Mouse (Mus musculus): ENCODE measurements around the gene Kcnh2. TPM values are rescaled to one million over a fixed set of nuclear protein-coding genes. Genes with fewer than 3 reads are reported as not detected.

The Kcnh2 gene
- polyA plus RNA-seq, 1 experiment from 2014 or later = 5.0 TPM

DNA sequence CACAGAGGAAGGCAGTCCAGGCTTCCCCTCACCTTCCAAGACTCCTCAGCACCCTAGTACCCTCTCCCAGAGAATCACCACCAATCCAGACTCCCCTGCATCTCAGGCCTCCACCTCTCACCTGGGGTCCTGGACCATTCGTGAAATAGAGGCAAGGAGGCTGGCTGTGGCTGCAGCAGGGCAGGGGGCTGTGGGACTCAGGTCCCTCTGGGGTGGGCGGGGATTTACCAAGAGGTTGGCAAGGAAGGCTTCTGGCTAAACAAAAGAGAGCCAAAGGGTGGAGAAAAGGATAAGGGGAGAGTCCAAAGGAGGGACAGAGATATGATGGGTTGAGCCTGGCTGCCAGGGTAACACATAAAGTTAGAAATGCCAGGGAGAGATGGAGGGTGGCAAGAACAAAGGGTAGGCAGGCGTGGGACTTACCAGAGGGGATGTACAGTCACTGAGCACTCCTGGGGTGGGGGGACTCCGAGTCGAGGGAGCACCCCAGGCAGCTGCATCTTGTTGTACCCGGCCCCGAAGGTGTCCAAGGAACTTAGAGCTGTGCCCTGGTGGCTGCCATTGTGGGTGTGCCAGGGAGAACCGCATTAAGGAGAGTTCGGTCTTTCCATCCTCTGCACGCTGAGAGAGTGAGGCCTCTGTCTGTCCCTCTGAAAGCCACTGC lies 34.6 kb upstream of the Kcnh2 start:
- Histone ChIP-seq H3K9me3 (ENCODE audit: low read length) (no peaks in the 10 kb centered on the region), H3K36me3 (ENCODE audit: insufficient read depth, low read length) (no peaks in the 10 kb centered on the region), H3K4me1 (ENCODE audit: insufficient read depth, low read depth, low read length) (peaks cover 21% of the 10 kb centered on the region), H3K27ac (ENCODE audit: low read length) (no peak overlapping the region), H3K27me3 (replicated peaks; ENCODE audit: insufficient read depth, low read length) (peaks cover 7% of the 10 kb centered on the region; the same call in 1 of the 2 replicates), H3K4me2 (replicated peaks; ENCODE audit: low read depth, low read length) (no peak overlapping the region), H3K4me3 (ENCODE audit: low read depth, low read length) (no peak overlapping the region), H3K9ac (replicated peaks; ENCODE audit: low read depth) (no peak overlapping the region)
- no peak for DNase-seq (ENCODE audit: low spot score)
- no peak for ATAC-seq
- WGBS = 82% methylated on average over 10 of the region's 10 CpGs
- TF ChIP-seq EP300 (IDR thresholded peaks at IDR 0.05) = no peak

DNA sequence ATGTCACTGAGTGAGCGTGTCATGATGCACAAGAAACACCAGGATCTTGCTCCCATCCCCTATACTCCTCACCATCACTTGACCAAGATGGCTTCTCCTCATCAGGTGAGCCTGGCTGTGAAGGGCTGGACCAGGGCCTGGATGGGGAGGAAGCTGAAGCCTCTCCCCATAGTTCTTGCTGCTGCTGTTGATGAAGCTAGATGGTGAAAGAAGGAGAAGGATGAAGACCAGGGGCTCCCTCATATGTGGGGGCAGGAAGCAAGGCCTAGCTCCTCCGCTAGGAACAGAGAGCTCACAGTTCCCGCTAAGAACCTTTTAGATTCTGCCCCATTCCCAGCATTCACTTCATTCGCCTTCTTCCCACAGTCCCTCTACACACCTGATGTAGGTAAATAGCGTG lies 34.0 kb upstream of the Kcnh2 start:
- TF ChIP-seq EP300 (IDR thresholded peaks at IDR 0.05) = no peak
- no peak for TF ChIP-seq CTCF (IDR thresholded peaks at IDR 0.05)
- Histone ChIP-seq H3K9me3 (ENCODE audit: low read length) (no peaks in the 10 kb centered on the region), H3K4me2 (replicated peaks; ENCODE audit: low read depth, low read length) (no peak overlapping the region), H3K27me3 (replicated peaks; ENCODE audit: insufficient read depth, low read length) (peaks cover 7% of the 10 kb centered on the region; the same call in 1 of the 2 replicates), H3K9ac (replicated peaks; ENCODE audit: low read depth) (no peak overlapping the region), H3K4me3 (ENCODE audit: low read depth, low read length) (no peak overlapping the region), H3K27ac (ENCODE audit: low read length) (no peak overlapping the region), H3K36me3 (ENCODE audit: insufficient read depth, low read length) (no peaks in the 10 kb centered on the region), H3K4me1 (ENCODE audit: insufficient read depth, low read depth, low read length) (peaks cover 25% of the 10 kb centered on the region)
- DNase-seq (ENCODE audit: low spot score) (no peak), ATAC-seq (no peak)
- 99% methylated on average over 5 of the region's 5 CpGs for WGBS

DNA sequence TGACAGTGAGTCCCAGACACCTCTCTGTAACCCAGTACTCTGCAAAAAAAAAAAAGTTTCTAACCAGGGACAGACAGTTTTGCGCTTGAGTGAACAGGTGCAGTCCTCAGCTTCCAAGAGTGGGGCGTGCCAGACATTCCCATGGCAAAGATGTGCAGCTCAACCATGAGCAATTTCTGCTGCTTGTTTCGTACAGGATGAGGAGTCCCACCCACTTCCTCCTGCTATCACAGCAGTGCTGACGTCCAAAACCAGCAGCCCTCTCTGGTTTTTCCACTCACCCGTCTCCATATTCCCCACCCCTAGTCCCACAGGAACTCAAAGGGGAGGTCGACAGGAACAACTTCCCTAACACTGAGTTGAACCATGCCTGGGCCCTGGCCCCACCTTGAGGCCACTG lies 33.0 kb upstream of the Kcnh2 start:
- Histone ChIP-seq H3K27ac (ENCODE audit: low read length) (peak overlapping the region; percentile 38; the same call in 1 of the 2 replicates), H3K9ac (replicated peaks; ENCODE audit: low read depth) (no peak overlapping the region), H3K9me3 (ENCODE audit: low read length) (no peaks in the 10 kb centered on the region), H3K27me3 (replicated peaks; ENCODE audit: insufficient read depth, low read length) (peaks cover 7% of the 10 kb centered on the region; the same call in 1 of the 2 replicates), H3K4me3 (ENCODE audit: low read depth, low read length) (no peak overlapping the region), H3K4me2 (replicated peaks; ENCODE audit: low read depth, low read length) (no peak overlapping the region), H3K4me1 (ENCODE audit: insufficient read depth, low read depth, low read length) (peaks cover 25% of the 10 kb centered on the region), H3K36me3 (ENCODE audit: insufficient read depth, low read length) (no peaks in the 10 kb centered on the region)
- peak; percentile 74 for TF ChIP-seq EP300 (IDR thresholded peaks at IDR 0.05)
- peak; percentile 39 for TF ChIP-seq CTCF (IDR thresholded peaks at IDR 0.05)
- ATAC-seq (peak; percentile 9; the same call in 1 of the 2 replicates), DNase-seq (ENCODE audit: low spot score) (peak; percentile 66)
- WGBS = 28% methylated on average over 6 of the region's 6 CpGs

DNA sequence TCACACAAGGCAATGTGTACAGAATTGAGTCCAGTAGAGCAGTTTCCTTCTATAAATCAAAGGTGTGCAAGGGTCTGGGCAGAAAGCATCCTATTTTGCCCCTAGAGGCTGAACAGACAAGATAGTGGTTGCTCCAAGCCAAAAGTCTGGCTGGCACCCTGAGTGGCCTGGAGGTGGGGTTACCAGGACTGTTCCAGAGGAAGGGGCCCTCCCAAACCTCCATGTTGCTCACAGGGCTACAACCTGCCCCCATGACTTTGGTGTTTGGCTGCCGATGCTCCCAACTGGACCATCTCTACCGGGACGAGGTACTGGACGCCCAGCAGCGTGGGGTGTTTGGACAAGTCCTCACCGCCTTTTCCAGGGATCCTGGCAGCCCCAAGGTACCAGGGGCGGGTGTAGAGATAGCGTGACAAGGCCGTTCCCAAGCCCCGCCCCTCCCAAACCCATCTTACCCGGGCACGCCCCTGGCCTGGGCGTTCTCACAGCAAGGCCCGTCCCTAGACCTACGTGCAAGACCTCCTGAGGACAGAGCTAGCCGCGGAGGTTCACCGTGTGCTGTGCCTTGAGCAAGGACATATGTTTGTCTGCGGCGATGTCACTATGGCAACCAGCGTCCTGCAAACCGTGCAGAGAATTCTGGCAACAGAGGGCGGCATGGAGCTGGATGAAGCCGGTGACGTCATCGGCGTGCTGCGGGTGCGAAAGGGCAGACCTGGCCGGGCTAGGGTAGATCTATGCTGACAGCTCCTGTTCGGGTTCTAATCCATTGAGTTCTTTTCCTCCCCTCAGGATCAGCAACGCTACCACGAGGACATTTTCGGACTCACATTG lies 31.8 kb upstream of the Kcnh2 start:
- 5% methylated on average over 33 of the region's 34 CpGs for WGBS

DNA sequence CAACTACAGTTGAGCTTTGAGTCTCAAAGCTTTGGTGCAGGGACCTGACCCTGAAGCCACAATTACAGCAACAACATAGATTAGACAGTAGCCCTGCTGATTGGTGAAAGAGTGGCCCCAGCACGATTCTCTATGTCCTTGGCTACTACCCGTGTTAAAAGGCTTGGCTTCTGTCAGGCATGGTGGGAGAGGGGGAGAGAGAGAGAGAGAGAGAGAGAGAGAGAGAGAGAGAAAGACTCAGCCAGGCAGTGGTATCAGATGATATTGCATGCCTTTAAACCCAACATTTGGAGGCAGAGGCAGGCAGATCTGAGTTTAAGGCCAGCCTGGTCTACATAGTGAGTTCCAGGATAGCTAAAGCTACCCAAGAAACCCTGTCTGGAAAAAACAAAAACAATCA lies 30.6 kb upstream of the Kcnh2 start:
- DNase-seq (ENCODE audit: low spot score) (no peak), ATAC-seq (no peak)
- H3K4me2 ChIP-seq (replicated peaks; ENCODE audit: low read depth, low read length) = no peak overlapping the region
- H3K36me3 ChIP-seq (ENCODE audit: insufficient read depth, low read length) = no peaks in the 10 kb centered on the region
- no peak for TF ChIP-seq CTCF (IDR thresholded peaks at IDR 0.05)
- TF ChIP-seq EP300 (IDR thresholded peaks at IDR 0.05) = no peak
- no peak overlapping the region for H3K27ac ChIP-seq (ENCODE audit: low read length)
- peaks cover 14% of the 10 kb centered on the region for H3K4me1 ChIP-seq (ENCODE audit: insufficient read depth, low read depth, low read length)
- H3K27me3 ChIP-seq (replicated peaks; ENCODE audit: insufficient read depth, low read length) = no peaks in the 10 kb centered on the region; the same call in 1 of the 2 replicates
- H3K9me3 ChIP-seq (ENCODE audit: low read length) = no peaks in the 10 kb centered on the region
- no peak overlapping the region for H3K4me3 ChIP-seq (ENCODE audit: low read depth, low read length)
- WGBS = 60% methylated on average over 2 of the region's 2 CpGs
- no peak overlapping the region for H3K9ac ChIP-seq (replicated peaks; ENCODE audit: low read depth)

More for the DNA sequence above, 31.8 kb upstream of the Kcnh2 start:
- Histone ChIP-seq H3K4me2 (replicated peaks; ENCODE audit: low read depth, low read length) (peak overlapping the region; percentile 63), H3K36me3 (ENCODE audit: insufficient read depth, low read length) (no peaks in the 10 kb centered on the region), H3K27me3 (replicated peaks; ENCODE audit: insufficient read depth, low read length) (peaks cover 7% of the 10 kb centered on the region; the same call in 1 of the 2 replicates), H3K27ac (ENCODE audit: low read length) (0 out of 2 replicates have a peak overlapping the region, but pooled peaks have one; percentile 38), H3K4me1 (ENCODE audit: insufficient read depth, low read depth, low read length) (peaks cover 23% of the 10 kb centered on the region), H3K9ac (replicated peaks; ENCODE audit: low read depth) (no peak overlapping the region), H3K4me3 (ENCODE audit: low read depth, low read length) (peak overlapping the region; percentile 35), H3K9me3 (ENCODE audit: low read length) (no peaks in the 10 kb centered on the region)
- peak; percentile 21; the same call in 1 of the 2 replicates for TF ChIP-seq EP300 (IDR thresholded peaks at IDR 0.05)
- peak; percentile 76 for TF ChIP-seq CTCF (IDR thresholded peaks at IDR 0.05)
- ATAC-seq = peak; percentile 94
- DNase-seq (ENCODE audit: low spot score) = peak; percentile 99

DNA sequence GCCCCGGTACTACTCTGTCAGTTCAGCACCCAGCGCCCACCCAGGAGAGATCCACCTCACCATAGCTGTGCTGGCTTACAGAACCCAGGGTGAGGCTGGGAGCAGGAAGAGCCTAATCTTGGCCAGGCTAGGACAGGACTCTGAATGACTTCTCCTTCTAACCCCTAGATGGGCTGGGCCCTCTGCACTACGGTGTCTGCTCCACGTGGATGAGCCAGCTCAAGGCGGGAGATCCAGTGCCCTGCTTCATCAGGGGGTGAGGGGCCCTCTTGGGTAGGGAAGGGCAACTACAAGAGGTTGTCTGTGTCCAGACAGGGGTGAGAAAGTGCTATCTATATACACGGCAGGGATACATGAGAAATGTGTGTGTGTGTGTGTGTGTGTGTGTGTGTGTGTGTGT lies 30.1 kb upstream of the Kcnh2 start:
- ATAC-seq (no peak), DNase-seq (ENCODE audit: low spot score) (no peak)
- no peak overlapping the region for H3K9ac ChIP-seq (replicated peaks; ENCODE audit: low read depth)
- H3K4me1 ChIP-seq (ENCODE audit: insufficient read depth, low read depth, low read length) = peaks cover 14% of the 10 kb centered on the region
- H3K27me3 ChIP-seq (replicated peaks; ENCODE audit: insufficient read depth, low read length) = no peaks in the 10 kb centered on the region; the same call in 1 of the 2 replicates
- 59% methylated on average over 6 of the region's 6 CpGs for WGBS
- no peaks in the 10 kb centered on the region for H3K36me3 ChIP-seq (ENCODE audit: insufficient read depth, low read length)
- H3K9me3 ChIP-seq (ENCODE audit: low read length) = no peaks in the 10 kb centered on the region
- H3K4me3 ChIP-seq (ENCODE audit: low read depth, low read length) = no peak overlapping the region
- H3K27ac ChIP-seq (ENCODE audit: low read length) = no peak overlapping the region
- no peak for TF ChIP-seq CTCF (IDR thresholded peaks at IDR 0.05)
- no peak for TF ChIP-seq EP300 (IDR thresholded peaks at IDR 0.05)
- H3K4me2 ChIP-seq (replicated peaks; ENCODE audit: low read depth, low read length) = no peak overlapping the region

Data from lung, postnatal 0 days (tissue).